Mouse (Mus musculus) cerebellum, postnatal 10 days (tissue): Measurements from ENCODE around the gene Gm28047.

ENCODE experiments used
- DNase-seq, 2 experiments: peaks; one replicate each; pipeline ENCODE4 v3.0.0; 2021; ENCODE audit warnings: mixed read lengths in 2 of 2

The Gm28047 gene

GRCm38 (mm10) chr15:102546677-102547427 lies 78.0 kb downstream of the Gm28047 start:
- DNase-seq, result peak; percentile 99 to 100

- peak; percentile 45 to 60 for DNase-seq
Observed at GRCm38 (mm10) chr15:102546246-102546645, 78.6 kb downstream of the Gm28047 start.

- peak; percentile 84 to 86 for DNase-seq
Observed at GRCm38 (mm10) chr15:102544801-102545200, 80.1 kb downstream of the Gm28047 start.

GRCm38 (mm10) chr15:102533926-102534325 lies 90.9 kb downstream of the Gm28047 start:
- DNase-seq, result peak in 1 of 2 experiments; percentile 17

GRCm38 (mm10) chr15:102532106-102532900 lies 92.6 kb downstream of the Gm28047 start:
- peak; percentile 66 to 68 for DNase-seq

GRCm38 (mm10) chr15:102531586-102531985 lies 93.3 kb downstream of the Gm28047 start:
- DNase-seq, result no peak

GRCm38 (mm10) chr15:102530566-102530965 lies 94.3 kb downstream of the Gm28047 start:
- DNase-seq, result no peak

- DNase-seq, result no peak
Observed at GRCm38 (mm10) chr15:102528396-102528795, 96.5 kb downstream of the Gm28047 start.

GRCm38 (mm10) chr15:102527936-102528335 lies 96.9 kb downstream of the Gm28047 start:
- DNase-seq, result peak; percentile 59 to 63

- DNase-seq, result no peak
Observed at GRCm38 (mm10) chr15:102526111-102527002, 98.5 kb downstream of the Gm28047 start.

- peak; percentile 90 to 93 for DNase-seq
Observed at GRCm38 (mm10) chr15:102524892-102525485, 99.9 kb downstream of the Gm28047 start, which contains the start of gene Npff. TSS of gene Npff (minus strand) at chr15:102524942.

GRCm38 (mm10) chr15:102521480-102521879 lies 103.4 kb downstream of the Gm28047 start:
- no peak for DNase-seq

- DNase-seq, result no peak
Observed at GRCm38 (mm10) chr15:102520416-102520815, 104.5 kb downstream of the Gm28047 start.

GRCm38 (mm10) chr15:102519211-102520141 lies 105.4 kb downstream of the Gm28047 start:
- peak in 1 of 2 experiments; percentile 51 for DNase-seq

GRCm38 (mm10) chr15:102518859-102519201 lies 106.0 kb downstream of the Gm28047 start:
- DNase-seq, result no peak

GRCm38 (mm10) chr15:102517976-102518858 lies 106.7 kb downstream of the Gm28047 start, which contains the start of gene Tarbp2:
TSS of gene Tarbp2 (plus strand) at chr15:102518192.
- DNase-seq, result peak; percentile 99 to 100

- no peak for DNase-seq
Observed at GRCm38 (mm10) chr15:102517631-102517975, 107.3 kb downstream of the Gm28047 start.

GRCm38 (mm10) chr15:102516728-102517404 lies 108.0 kb downstream of the Gm28047 start, which contains the start of gene Map3k12:
TSS of gene Map3k12 (minus strand) at chr15:102517064.
- peak; percentile 93 for DNase-seq

GRCm38 (mm10) chr15:102516293-102516692 lies 108.6 kb downstream of the Gm28047 start:
- peak; percentile 86 to 91 for DNase-seq
